Mouse (Mus musculus) heart, embryonic 15.5 days (tissue): ENCODE measurements around the gene Lysmd1. TPM values are rescaled to one million over a fixed set of nuclear protein-coding genes. Genes with fewer than 3 reads are reported as not detected.

Experiments used
- ATAC-seq: fragments of 200-750 bp; cut with Nextera tagmentation; replicated peaks from 2 replicates; pipeline ENCODE4 v1.8.0; 2017; ENCODE audit warnings: low read depth, moderate TSS enrichment; ENCODE audit not compliant: insufficient number of reproducible peaks, insufficient read depth, low FRiP score
- H3K27ac ChIP-seq: fragments of 300-500 bp; sonication (generic); 2 replicates; pipeline ENCODE4 v1.5.1; 2015; ENCODE audit warnings: mild to moderate bottlenecking, inconsistent platforms
- H3K27me3 ChIP-seq: fragments of 300-500 bp; sonication (generic); 2 replicates; pipeline ENCODE4 v1.6.1; 2015; ENCODE audit warnings: inconsistent platforms
- H3K36me3 ChIP-seq: fragments of 300-500 bp; sonication (generic); 2 replicates; pipeline ENCODE4 v1.6.1; 2015; ENCODE audit warnings: mild to moderate bottlenecking, inconsistent platforms
- H3K4me1 ChIP-seq: fragments of 300-500 bp; sonication (generic); replicated peaks from 2 replicates; pipeline ENCODE4 v1.6.1; 2015; ENCODE audit warnings: inconsistent platforms
- H3K4me2 ChIP-seq: fragments of 300-500 bp; sonication (generic); 2 replicates; pipeline ENCODE4 v1.6.1; 2015; ENCODE audit warnings: inconsistent platforms, mild to moderate bottlenecking, moderate library complexity
- H3K4me3 ChIP-seq: fragments of 300-500 bp; sonication (generic); 2 replicates; pipeline ENCODE4 v1.5.1; 2015; ENCODE audit warnings: mild to moderate bottlenecking, inconsistent platforms
- H3K9ac ChIP-seq: fragments of 300-500 bp; sonication (generic); 2 replicates; pipeline ENCODE4 v1.6.1; 2015; ENCODE audit warnings: mild to moderate bottlenecking, inconsistent platforms
- H3K9me3 ChIP-seq: fragments of 300-500 bp; sonication (generic); replicated peaks from 2 replicates; pipeline ENCODE4 v1.6.1; 2016; ENCODE audit warnings: inconsistent platforms
- WGBS: fragments of 180-500 bp; shearing (Covaris S2); methylation state at CpG from one replicate; pipeline ENCODE4 v1.1.7; 2015; ENCODE audit warnings: mixed read lengths; 5-methylcytosine and 5-hydroxymethylcytosine counted together
- polyA plus RNA-seq: library from polyadenylated mRNA; unstranded; fragments of >200 nt; fragmentation: Nextera tagmentation; extraction: Ambion mirVana; gene quantifications from 2 replicates; pipeline ENCODE4 v1.2.1, GENCODE M21; 2015

Gene Lysmd1
- polyA plus RNA-seq, 1 experiment from 2014 or later, result 9.4 TPM

DNA sequence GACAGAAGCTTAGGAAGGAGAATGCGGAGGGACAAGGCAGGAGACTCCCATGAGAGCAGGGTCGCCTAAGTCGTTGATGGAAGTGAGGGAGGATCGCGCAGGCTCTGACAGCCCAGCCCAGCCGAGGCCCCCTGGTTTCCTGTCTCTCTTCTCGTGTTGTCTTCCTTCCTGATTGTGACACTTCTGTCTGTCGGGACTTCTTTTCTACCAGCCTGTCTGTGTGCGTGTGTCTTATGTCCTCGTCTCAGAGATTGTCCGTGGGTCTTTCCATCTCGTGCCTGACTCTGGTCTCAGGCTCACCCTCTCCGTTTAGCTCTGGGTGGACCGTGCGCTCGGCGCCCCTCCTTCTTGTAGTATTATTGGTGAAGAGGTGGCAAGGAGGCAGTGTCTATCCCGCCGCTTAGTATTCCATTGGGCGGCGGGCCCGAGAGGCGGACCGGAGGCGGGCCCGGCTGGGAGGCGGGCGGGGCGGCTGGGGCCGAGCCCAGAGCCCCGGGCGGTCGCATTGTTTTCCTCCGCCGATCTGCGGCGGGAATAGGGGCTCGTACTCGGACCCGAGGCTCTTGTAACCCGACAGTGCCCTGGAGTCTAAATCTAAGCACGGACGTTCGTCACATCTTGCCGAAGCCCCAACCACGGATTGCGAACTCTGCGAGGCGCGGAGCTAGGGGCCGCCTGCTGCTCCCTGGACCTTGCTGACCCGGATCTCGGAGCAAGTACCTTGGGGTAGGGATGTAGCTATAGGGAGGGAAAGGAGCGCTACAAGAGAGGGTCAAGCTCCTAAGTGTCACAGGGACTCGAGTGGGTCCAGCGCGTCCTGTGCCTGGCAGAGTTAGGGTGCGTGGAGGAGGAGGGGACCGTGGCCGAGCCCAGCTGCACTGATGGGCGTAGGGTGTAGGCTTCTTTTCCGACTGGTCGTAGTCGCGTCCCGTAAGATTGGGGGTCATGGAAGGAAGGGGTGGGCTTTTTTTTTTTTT, 26.4 kb downstream of the Lysmd1 start, which contains the start of gene Sema6c:
Gene Sema6c, plus strand, starts transcription at position 471 of the 977 bp plus-strand sequence.
- under 1% methylated on average over 66 of the region's 66 CpGs for WGBS
- Histone ChIP-seq H3K27ac (peak within 1 kb of the TSS; percentile 41; the same call in 1 of the 2 replicates), H3K9me3 (no peaks in the 10 kb centered on the region)

DNA sequence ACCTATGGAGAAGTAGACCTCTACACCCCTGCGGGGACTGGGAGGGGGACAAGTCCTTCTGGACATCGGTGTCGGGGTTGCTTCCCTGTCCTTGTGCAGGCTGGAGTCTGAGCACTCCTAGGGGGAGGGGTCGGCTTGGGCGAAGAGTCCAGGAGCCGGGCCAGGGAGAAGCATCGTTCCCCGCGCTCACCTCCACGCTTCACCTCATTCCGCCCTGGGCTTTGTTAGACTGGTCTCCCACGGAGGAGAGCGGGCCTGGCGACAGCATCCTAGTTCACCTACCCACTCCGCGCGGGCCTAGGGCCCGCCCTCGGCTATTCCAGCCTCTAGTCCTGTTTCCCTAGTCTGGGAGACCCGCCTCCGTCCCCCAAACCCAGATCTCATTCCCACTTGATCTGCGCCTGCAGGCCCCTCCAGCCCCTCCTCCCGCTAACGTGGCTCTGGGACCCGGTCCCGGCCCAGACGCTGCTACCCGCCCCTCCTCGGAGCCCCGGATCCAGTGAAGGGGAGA, 27.2 kb downstream of the Lysmd1 start:
- peak overlapping the region; percentile 79 for H3K4me3 ChIP-seq
- no peaks in the 10 kb centered on the region for H3K36me3 ChIP-seq
- WGBS, result 1% methylated on average over 30 of the region's 30 CpGs
- H3K9ac ChIP-seq, result peak overlapping the region; percentile 74
- H3K27ac ChIP-seq, result no peak overlapping the region
- H3K4me1 ChIP-seq, result peaks cover 49% of the 10 kb centered on the region
- H3K4me2 ChIP-seq, result peak overlapping the region; percentile 98
- no peaks in the 10 kb centered on the region for H3K9me3 ChIP-seq
- ATAC-seq, result no peak
- 0 out of 2 replicates have a peak, but pooled peaks cover 7% of the 10 kb centered on the region for H3K27me3 ChIP-seq

More for the DNA sequence above, 26.4 kb downstream of the Lysmd1 start, which contains the start of gene Sema6c:
- Histone ChIP-seq H3K4me2 (peak within 1 kb of the TSS; percentile 98), H3K9ac (peak within 1 kb of the TSS; percentile 74), H3K4me3 (peak within 1 kb of the TSS; percentile 79), H3K36me3 (no peaks in the 10 kb centered on the region), H3K4me1 (peaks cover 49% of the 10 kb centered on the region), H3K27me3 (0 out of 2 replicates have a peak, but pooled peaks cover 7% of the 10 kb centered on the region)
- ATAC-seq, result peak; percentile 97

DNA sequence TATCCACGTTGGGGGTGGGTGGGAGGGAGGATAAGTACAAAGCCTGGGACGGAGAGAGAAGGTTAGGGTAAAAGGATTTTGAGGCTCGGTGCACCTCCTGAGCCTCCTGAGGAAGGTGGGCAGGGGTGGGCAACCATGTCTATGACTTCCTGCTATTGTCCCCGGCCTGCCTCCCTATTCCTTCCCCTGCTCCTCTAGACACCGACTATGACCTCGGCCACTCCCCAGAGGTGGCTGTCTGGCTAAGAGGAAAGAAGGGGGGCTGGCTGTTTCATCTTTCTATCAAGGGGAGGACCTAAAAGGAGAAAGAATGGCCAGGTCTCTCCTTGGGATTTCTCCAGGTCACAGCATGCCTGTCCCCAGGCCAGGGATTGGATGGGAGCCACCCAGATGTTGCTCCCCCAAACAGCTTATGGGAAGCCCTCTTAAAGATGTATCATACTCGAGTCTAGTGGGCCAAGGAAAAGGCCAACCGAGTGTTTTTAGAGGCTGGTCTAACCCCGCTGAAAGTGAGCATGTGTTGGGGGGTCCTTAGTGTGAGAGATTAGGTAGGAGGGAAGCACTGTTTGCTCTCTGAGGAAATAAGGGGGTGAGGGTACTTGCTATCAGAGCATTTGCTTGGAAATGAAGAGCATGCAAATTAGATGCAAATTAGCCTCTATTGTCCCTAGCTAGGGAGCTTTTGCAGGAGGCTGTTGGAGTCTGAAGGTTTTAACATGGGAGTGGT, 27.9 kb downstream of the Lysmd1 start:
- 0 out of 2 replicates have a peak, but pooled peaks cover 7% of the 10 kb centered on the region for H3K27me3 ChIP-seq
- H3K4me2 ChIP-seq, result peak overlapping the region; percentile 98
- no peaks in the 10 kb centered on the region for H3K9me3 ChIP-seq
- no peak overlapping the region for H3K27ac ChIP-seq
- ATAC-seq, result no peak
- peaks cover 49% of the 10 kb centered on the region for H3K4me1 ChIP-seq
- no peaks in the 10 kb centered on the region for H3K36me3 ChIP-seq
- peak overlapping the region; percentile 74 for H3K9ac ChIP-seq
- WGBS, result 25% methylated on average over 9 of the region's 9 CpGs
- H3K4me3 ChIP-seq, result peak overlapping the region; percentile 79

DNA sequence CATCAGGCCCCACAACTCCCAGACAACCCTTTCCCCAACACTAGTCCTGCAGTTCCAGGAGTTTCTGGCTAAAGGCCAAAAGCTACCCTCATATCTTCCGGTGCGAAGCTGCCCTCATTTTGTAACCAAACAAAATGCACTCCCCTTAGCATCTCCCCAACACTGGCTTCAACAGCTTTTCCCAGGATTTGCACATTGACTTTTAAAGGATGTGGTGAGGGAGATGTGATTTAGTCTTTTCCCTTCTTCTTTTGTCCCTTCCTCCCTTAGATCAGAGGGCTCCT, 28.4 kb downstream of the Lysmd1 start:
- H3K36me3 ChIP-seq, result no peaks in the 10 kb centered on the region
- H3K27ac ChIP-seq, result no peak overlapping the region
- H3K9ac ChIP-seq, result no peak overlapping the region
- 39% methylated on average over 2 of the region's 2 CpGs for WGBS
- no peak for ATAC-seq
- H3K4me2 ChIP-seq, result peak overlapping the region; percentile 98
- H3K4me1 ChIP-seq, result peaks cover 49% of the 10 kb centered on the region
- H3K9me3 ChIP-seq, result no peaks in the 10 kb centered on the region
- peak overlapping the region; percentile 79; the same call in 1 of the 2 replicates for H3K4me3 ChIP-seq
- H3K27me3 ChIP-seq, result 0 out of 2 replicates have a peak, but pooled peaks cover 10% of the 10 kb centered on the region

DNA sequence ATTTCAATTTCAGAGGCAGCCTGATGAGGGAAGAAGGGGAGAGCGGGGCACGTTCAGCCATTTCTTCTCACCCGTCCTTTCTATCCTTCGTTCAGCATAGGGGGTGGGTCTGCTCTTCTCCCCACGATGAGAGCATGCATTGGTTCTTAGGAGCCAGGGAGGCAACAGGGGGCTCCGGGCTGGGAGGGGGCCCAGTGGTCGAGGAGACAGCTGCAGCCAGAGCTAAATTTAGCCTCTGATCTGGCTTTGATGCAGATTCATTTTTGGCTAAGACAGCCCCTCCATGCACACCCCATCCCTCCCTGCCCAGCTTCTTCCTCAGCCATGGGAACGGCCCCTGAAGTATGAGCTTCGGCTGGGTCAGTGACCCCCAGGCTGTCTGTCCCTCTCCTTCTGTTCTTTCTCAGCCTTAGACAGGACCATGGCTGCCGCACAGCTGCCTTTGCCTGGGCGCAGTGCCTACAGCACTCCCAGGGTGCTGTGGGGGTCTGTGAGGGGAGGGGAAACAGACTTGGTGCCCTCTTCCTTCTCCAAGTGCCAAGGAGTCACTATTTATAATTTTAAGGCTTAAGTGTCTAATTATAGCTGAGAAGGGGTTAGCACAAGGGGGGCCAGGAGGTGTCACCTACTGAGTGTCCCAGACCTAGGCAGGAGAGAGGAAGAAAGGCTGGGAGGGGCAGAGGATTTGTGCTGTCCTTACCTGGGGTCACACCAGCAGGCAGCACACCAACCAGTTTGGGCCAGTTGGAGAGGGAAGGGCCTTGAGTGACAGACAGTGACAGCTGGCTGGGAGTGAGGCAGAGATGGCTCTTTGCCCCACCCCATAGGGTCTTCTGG, 29.7 kb downstream of the Lysmd1 start:
- Histone ChIP-seq H3K9ac (no peak overlapping the region), H3K27ac (no peak overlapping the region), H3K4me1 (peaks cover 49% of the 10 kb centered on the region), H3K36me3 (no peaks in the 10 kb centered on the region), H3K9me3 (no peaks in the 10 kb centered on the region), H3K4me2 (peak overlapping the region; percentile 16; the same call in 1 of the 2 replicates), H3K4me3 (no peak overlapping the region), H3K27me3 (0 out of 2 replicates have a peak, but pooled peaks cover 19% of the 10 kb centered on the region)
- WGBS, result 41% methylated on average over 11 of the region's 11 CpGs
- no peak for ATAC-seq

DNA sequence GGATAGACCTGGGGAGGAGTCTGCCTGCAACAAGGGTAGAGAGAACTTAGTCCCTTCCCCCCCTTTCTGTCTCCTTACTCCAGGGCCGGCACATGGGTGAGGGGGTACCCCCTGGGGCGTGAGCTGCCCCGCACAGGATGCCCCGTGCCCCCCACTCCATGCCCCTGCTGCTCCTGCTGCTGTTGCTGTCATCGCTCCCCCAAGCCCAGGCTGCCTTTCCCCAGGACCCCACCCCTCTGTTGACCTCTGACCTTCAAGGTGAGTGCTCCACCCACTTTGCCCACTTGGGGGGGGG, 30.3 kb downstream of the Lysmd1 start:
- no peaks in the 10 kb centered on the region for H3K36me3 ChIP-seq
- no peak overlapping the region for H3K4me3 ChIP-seq
- H3K4me1 ChIP-seq, result peaks cover 49% of the 10 kb centered on the region
- H3K9ac ChIP-seq, result no peak overlapping the region
- 77% methylated on average over 5 of the region's 5 CpGs for WGBS
- no peak for ATAC-seq
- H3K27ac ChIP-seq, result no peak overlapping the region
- no peaks in the 10 kb centered on the region for H3K9me3 ChIP-seq
- H3K4me2 ChIP-seq, result no peak overlapping the region
- H3K27me3 ChIP-seq, result 0 out of 2 replicates have a peak, but pooled peaks cover 19% of the 10 kb centered on the region

DNA sequence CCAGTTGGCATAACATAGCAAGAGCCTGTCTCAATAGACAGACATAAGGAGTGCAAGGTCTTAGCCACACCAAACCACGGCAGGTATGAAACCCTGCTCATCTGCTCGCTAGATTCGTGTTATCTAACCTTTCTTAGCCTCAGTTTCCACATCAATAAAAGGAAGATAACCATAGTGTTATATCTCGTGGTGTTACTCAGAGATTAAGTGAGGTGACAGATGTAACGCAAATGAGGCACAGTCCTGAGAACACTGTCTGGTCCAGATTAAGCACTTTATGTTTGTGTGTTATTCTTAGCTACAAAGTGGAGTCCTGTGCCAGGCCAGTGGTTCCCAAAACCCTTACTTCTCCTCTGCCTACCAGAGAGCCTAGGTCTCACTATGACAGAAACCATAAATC, 31.0 kb downstream of the Lysmd1 start:
- no peak overlapping the region for H3K9ac ChIP-seq
- ATAC-seq, result no peak
- no peak overlapping the region for H3K27ac ChIP-seq
- no peak overlapping the region for H3K4me2 ChIP-seq
- 53% methylated on average over 5 of the region's 5 CpGs for WGBS
- H3K4me3 ChIP-seq, result no peak overlapping the region
- H3K36me3 ChIP-seq, result no peaks in the 10 kb centered on the region
- no peaks in the 10 kb centered on the region for H3K9me3 ChIP-seq
- H3K27me3 ChIP-seq, result peaks cover 22% of the 10 kb centered on the region; the same call in 1 of the 2 replicates
- peaks cover 46% of the 10 kb centered on the region for H3K4me1 ChIP-seq

DNA sequence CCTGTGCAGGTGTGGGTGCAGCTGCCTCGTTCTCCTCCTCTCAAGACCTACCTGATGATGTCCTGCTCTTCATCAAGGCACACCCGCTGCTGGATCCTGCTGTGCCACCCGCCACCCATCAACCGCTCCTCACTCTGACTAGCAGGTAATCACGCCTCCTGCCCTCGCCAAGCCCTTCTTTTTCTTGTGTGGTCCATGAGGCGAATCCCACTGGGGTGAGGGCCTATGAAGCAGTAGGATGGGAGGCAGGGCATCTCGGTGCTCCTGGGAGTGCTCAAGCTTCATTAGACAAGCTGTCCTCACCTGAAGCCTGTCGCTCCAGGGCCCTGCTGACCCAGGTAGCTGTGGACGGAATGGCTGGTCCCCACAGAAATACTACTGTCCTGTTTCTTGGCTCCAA, 36.1 kb downstream of the Lysmd1 start:
- Histone ChIP-seq H3K9me3 (no peaks in the 10 kb centered on the region), H3K27ac (no peak overlapping the region), H3K9ac (no peak overlapping the region), H3K4me2 (no peak overlapping the region), H3K4me3 (no peak overlapping the region), H3K27me3 (peaks cover 49% of the 10 kb centered on the region), H3K4me1 (peaks cover 21% of the 10 kb centered on the region), H3K36me3 (no peaks in the 10 kb centered on the region)
- WGBS, result 88% methylated on average over 10 of the region's 10 CpGs
- no peak for ATAC-seq

DNA sequence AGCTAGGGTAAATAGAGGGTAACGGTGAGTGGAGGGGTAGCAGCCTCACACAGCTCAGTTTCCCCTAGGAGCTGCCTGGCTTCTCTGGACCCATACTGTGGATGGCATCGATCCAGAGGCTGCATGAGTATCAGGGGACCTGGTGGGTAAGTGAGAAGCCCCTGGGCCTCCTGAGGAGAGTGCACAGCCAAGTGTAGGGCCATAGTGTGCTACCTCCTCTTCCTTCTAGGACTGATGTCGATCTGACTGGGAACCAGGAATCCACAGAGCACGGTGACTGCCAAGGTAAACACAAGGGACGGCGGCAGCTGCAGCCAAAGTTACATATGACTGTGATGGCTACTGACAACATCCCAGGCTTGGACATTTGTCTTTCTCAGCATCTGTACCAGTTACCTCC, 37.2 kb downstream of the Lysmd1 start:
- Histone ChIP-seq H3K4me3 (no peak overlapping the region), H3K4me2 (no peak overlapping the region), H3K36me3 (no peaks in the 10 kb centered on the region), H3K4me1 (peaks cover 19% of the 10 kb centered on the region), H3K9me3 (no peaks in the 10 kb centered on the region), H3K27ac (no peak overlapping the region), H3K27me3 (peaks cover 54% of the 10 kb centered on the region), H3K9ac (no peak overlapping the region)
- 64% methylated on average over 6 of the region's 6 CpGs for WGBS
- ATAC-seq, result no peak

DNA sequence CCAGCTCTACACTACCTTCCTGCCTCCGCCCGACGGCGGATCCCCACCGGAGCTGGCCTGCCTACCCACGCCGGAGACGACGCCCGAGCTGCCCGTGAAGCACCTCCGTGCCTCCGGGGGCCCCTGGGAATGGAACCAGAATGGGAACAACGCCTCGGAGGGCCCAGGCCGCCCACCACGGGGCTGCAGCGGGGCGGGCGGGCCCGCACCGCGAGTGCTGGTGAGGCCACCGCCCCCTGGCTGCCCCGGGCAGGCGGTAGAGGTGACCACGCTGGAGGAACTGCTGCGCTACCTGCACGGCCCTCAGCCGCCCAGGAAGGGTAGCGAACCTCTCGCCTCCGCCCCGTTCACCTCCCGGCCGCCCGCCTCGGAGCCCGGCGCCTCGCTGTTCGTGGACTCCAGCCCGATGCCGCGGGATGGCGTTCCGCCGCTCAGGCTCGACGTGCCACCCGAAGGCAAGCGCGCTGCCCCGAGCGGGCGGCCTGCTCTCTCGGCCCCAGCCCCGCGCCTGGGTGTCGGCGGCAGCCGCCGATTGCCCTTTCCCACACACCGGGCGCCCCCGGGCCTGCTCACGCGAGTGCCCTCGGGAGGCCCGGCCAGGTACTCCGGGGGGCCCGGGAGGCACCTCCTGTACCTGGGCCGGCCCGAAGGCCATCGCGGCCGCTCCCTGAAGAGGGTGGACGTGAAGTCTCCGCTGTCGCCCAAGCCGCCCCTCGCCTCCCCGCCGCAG, 38.8 kb downstream of the Lysmd1 start:
- WGBS, result 31% methylated on average over 76 of the region's 84 CpGs

More for the DNA sequence above, 38.8 kb downstream of the Lysmd1 start:
- ATAC-seq, result no peak
- Histone ChIP-seq H3K4me1 (peaks cover 19% of the 10 kb centered on the region), H3K27me3 (peaks cover 47% of the 10 kb centered on the region), H3K9ac (peak overlapping the region; percentile 46), H3K9me3 (no peaks in the 10 kb centered on the region), H3K4me3 (peak overlapping the region; percentile 42), H3K4me2 (peak overlapping the region; percentile 72), H3K27ac (no peak overlapping the region), H3K36me3 (no peaks in the 10 kb centered on the region)
